Mouse (Mus musculus) forebrain, embryonic 13.5 days (tissue): Measurements from ENCODE around the gene Esp3. TPM values are rescaled to one million over a fixed set of nuclear protein-coding genes. Genes with fewer than 3 reads are reported as not detected.
"Not testable (repeated sequence)": the region's sequence is repeated elsewhere in the genome, so short reads cannot be mapped to it uniquely, and the experiment has no call there.

Experiments used
- ATAC-seq: fragments of 200-750 bp; cut with Nextera tagmentation; 2 replicates; pipeline ENCODE4 v1.8.0; 2017
- H3K27ac ChIP-seq: fragments of 300-500 bp; sonication (generic); 2 replicates; pipeline ENCODE4 v1.5.1; 2015; ENCODE audit warnings: inconsistent platforms, mild to moderate bottlenecking, moderate library complexity
- H3K27me3 ChIP-seq: fragments of 300-500 bp; sonication (generic); 2 replicates; pipeline ENCODE4 v1.6.1; 2015; ENCODE audit warnings: mild to moderate bottlenecking, inconsistent platforms
- H3K36me3 ChIP-seq: fragments of 300-500 bp; sonication (generic); 2 replicates; pipeline ENCODE4 v1.6.1; 2015; ENCODE audit warnings: mild to moderate bottlenecking, inconsistent platforms; ENCODE audit not compliant: poor library complexity, severe bottlenecking
- H3K4me1 ChIP-seq: fragments of 300-500 bp; sonication (generic); 2 replicates; pipeline ENCODE4 v1.6.1; 2015; ENCODE audit warnings: inconsistent platforms
- H3K4me2 ChIP-seq: fragments of 300-500 bp; sonication (generic); 2 replicates; pipeline ENCODE4 v1.6.1; 2015; ENCODE audit warnings: inconsistent platforms, mild to moderate bottlenecking, moderate library complexity
- H3K4me3 ChIP-seq: fragments of 300-500 bp; sonication (generic); 2 replicates; pipeline ENCODE4 v1.5.1; 2015; ENCODE audit warnings: mild to moderate bottlenecking, inconsistent platforms
- H3K9ac ChIP-seq: fragments of 300-500 bp; sonication (generic); 2 replicates; pipeline ENCODE4 v1.6.1; 2015; ENCODE audit warnings: mild to moderate bottlenecking, inconsistent platforms
- H3K9me3 ChIP-seq: fragments of 300-500 bp; sonication (generic); replicated peaks from 2 replicates; pipeline ENCODE4 v1.6.1; 2016; ENCODE audit warnings: inconsistent platforms
- WGBS: fragments of 180-500 bp; shearing (Covaris S2); methylation state at CpG from one replicate; pipeline ENCODE4 v1.1.7; 2015; 5-methylcytosine and 5-hydroxymethylcytosine counted together
- polyA plus RNA-seq: library from polyadenylated mRNA; unstranded; fragments of >200 nt; fragmentation: Nextera tagmentation; extraction: Ambion mirVana; gene quantifications from 2 replicates; pipeline ENCODE4 v1.2.1, GENCODE M21; 2015

Esp3 gene
- not detected in 2 replicates for polyA plus RNA-seq

GRCm38 (mm10) chr17:40631775-40632174 is at the start of gene Esp3:
TSS of gene Esp3 (plus strand) at chr17:40632075.
- H3K4me1 ChIP-seq, H3K4me3 ChIP-seq, H3K9ac ChIP-seq, H3K27ac ChIP-seq, ATAC-seq, H3K36me3 ChIP-seq, H3K27me3 ChIP-seq, H3K4me2 ChIP-seq, H3K9me3 ChIP-seq: not testable (repeated sequence)
- WGBS, result 90% methylated on average over 1 of the region's 1 CpGs

- H3K4me3 ChIP-seq, H3K9me3 ChIP-seq, H3K36me3 ChIP-seq, ATAC-seq, H3K27me3 ChIP-seq, H3K27ac ChIP-seq, H3K9ac ChIP-seq, H3K4me2 ChIP-seq, H3K4me1 ChIP-seq: not testable (repeated sequence)
- WGBS, result 41% methylated on average over 6 of the region's 6 CpGs
Measured at GRCm38 (mm10) chr17:40583906-40584305, 48.0 kb upstream of the Esp3 start.

- H3K36me3 ChIP-seq, result no peaks in the 10 kb centered on the region
- H3K4me3 ChIP-seq, result no peak overlapping the region
- H3K27me3 ChIP-seq, result no peaks in the 10 kb centered on the region
- H3K4me2 ChIP-seq, result no peak overlapping the region
- no peak overlapping the region for H3K9ac ChIP-seq
- H3K4me1 ChIP-seq, result no peaks in the 10 kb centered on the region
- H3K27ac ChIP-seq, result no peak overlapping the region
- no peaks in the 10 kb centered on the region for H3K9me3 ChIP-seq
- no peak for ATAC-seq
Measured at GRCm38 (mm10) chr17:40591297-40591696, 40.6 kb upstream of the Esp3 start.

- Histone ChIP-seq H3K4me2 (no peak within 1 kb of the TSS), H3K27me3 (no peaks in the 10 kb centered on the region), H3K9me3 (no peaks in the 10 kb centered on the region), H3K27ac (no peak within 1 kb of the TSS), H3K9ac (no peak within 1 kb of the TSS), H3K4me3 (no peak within 1 kb of the TSS), H3K4me1 (no peaks in the 10 kb centered on the region), H3K36me3 (no peaks in the 10 kb centered on the region)
- no peak for ATAC-seq
Measured at GRCm38 (mm10) chr17:40598294-40598693, 33.6 kb upstream of the Esp3 start, which contains the start of gene Esp4. TSS of gene Esp4 (plus strand) at chr17:40598594.

GRCm38 (mm10) chr17:40662118-40662679 is 30.3 kb downstream of the Esp3 start:
- not testable (repeated sequence) for H3K27me3 ChIP-seq, H3K4me1 ChIP-seq, H3K9me3 ChIP-seq, H3K4me3 ChIP-seq, H3K4me2 ChIP-seq, H3K36me3 ChIP-seq, ATAC-seq, H3K27ac ChIP-seq, H3K9ac ChIP-seq
- 82% methylated on average over 9 of the region's 9 CpGs for WGBS

- WGBS, result 81% methylated on average over 12 of the region's 12 CpGs
- H3K36me3 ChIP-seq, result not testable (repeated sequence)
Measured at GRCm38 (mm10) chr17:40663161-40663811, 31.4 kb downstream of the Esp3 start.

More at GRCm38 (mm10) chr17:40663161-40663811, 31.4 kb downstream of the Esp3 start:
- not testable (repeated sequence) for ATAC-seq, H3K4me2 ChIP-seq, H3K9me3 ChIP-seq, H3K27me3 ChIP-seq, H3K9ac ChIP-seq, H3K4me3 ChIP-seq, H3K4me1 ChIP-seq, H3K27ac ChIP-seq

Other genes with a start within 250 kb of the Esp3 start
- not detected in 2 replicates for gene Esp8, start 112.1 kb upstream of the Esp3 start, polyA plus RNA-seq
- not detected in 2 replicates for gene Esp6, start 70.6 kb upstream of the Esp3 start, polyA plus RNA-seq
- gene Esp4, start 33.5 kb upstream of the Esp3 start, polyA plus RNA-seq, result not detected in 2 replicates
- not detected in 2 replicates for gene Esp1, start 95.0 kb downstream of the Esp3 start, polyA plus RNA-seq
- gene Crisp2, start 174.9 kb downstream of the Esp3 start, polyA plus RNA-seq, result not detected in 2 replicates
- gene Rhag, start 179.1 kb downstream of the Esp3 start, polyA plus RNA-seq, result 0.06 and 0.76 TPM in 2 replicates
- 0.37 and 0.81 TPM in 2 replicates for gene 9130008F23Rik, start 248.5 kb downstream of the Esp3 start, polyA plus RNA-seq